Mouse (Mus musculus) adrenal gland, postnatal 4 days (tissue): ENCODE results near the gene Gm37240. TPM values are rescaled to one million over a fixed set of nuclear protein-coding genes. Genes with fewer than 3 reads are reported as not detected.

Experiments
- DNase-seq, 2 experiments: peaks; one replicate each; pipeline ENCODE4 v3.0.0; 2021 to 2022; ENCODE audit warnings: low spot score in 2 of 2, mixed read lengths in 2 of 2
- total RNA-seq, 2 experiments: library from RNA; stranded (reverse); gene quantifications; 2 replicates each; pipeline ENCODE4 v1.2.3; 2021

The Gm37240 gene
- total RNA-seq, 2 experiments from 2014 or later = 8.0 to 8.3 TPM

- DNase-seq = no peak
Measured at GRCm38 (mm10) chr3:85160816-85161215, 726.5 kb downstream of the Gm37240 start.

- DNase-seq = no peak
Measured at GRCm38 (mm10) chr3:85159631-85160030, 727.7 kb downstream of the Gm37240 start.

- DNase-seq = no peak
Measured at GRCm38 (mm10) chr3:85148816-85149215, 738.5 kb downstream of the Gm37240 start.

DNA sequence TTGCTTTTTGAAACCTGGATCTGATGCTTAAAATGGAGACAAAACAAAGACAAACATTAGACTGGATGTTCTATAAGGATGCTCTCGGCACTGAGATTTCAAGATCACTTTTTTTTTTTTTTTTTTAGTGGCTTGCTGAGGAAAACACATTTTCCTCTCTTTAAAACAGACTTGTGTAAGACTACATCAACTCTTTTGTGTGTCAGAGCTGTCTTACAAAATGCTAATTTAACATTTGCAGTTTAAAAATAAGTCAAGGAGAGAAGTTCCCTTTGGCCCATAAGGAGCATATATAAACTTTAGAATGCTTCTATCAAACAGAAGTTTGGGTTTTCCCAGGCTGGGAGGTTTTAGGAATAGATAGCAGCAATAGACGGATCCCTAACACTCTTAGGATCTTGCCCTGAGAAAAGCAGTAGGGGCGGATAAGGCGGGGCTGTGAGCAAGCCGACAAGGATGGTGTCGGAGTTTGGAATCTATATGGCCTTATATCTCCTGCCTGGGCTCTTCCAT lies 739.2 kb downstream of the Gm37240 start:
- no peak for DNase-seq

- DNase-seq = no peak
Measured at GRCm38 (mm10) chr3:85145568-85145967, 741.8 kb downstream of the Gm37240 start.

GRCm38 (mm10) chr3:85145076-85145475 lies 742.2 kb downstream of the Gm37240 start:
- DNase-seq = no peak

DNA sequence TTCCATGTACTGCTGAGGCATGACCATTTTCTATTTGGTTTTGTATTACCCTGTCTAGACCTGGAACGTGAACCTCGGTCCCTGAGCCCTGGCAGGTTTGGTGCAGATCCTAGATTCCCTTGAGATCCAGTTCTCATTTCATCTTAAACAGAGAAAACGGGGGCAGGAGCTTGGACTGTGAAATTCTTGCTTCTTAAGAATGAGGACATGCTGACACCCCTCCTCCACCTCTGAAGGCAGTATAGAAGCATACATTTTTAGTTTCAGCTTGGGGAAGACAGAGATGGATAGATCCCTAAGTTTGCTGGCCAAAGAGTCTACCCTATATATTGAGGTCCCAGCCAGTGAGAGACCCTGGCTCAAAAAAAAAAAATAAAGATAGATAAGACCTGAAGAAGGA lies 742.9 kb downstream of the Gm37240 start:
- no peak for DNase-seq

- DNase-seq = no peak
Measured at GRCm38 (mm10) chr3:85140488-85140887, 746.8 kb downstream of the Gm37240 start.

DNA sequence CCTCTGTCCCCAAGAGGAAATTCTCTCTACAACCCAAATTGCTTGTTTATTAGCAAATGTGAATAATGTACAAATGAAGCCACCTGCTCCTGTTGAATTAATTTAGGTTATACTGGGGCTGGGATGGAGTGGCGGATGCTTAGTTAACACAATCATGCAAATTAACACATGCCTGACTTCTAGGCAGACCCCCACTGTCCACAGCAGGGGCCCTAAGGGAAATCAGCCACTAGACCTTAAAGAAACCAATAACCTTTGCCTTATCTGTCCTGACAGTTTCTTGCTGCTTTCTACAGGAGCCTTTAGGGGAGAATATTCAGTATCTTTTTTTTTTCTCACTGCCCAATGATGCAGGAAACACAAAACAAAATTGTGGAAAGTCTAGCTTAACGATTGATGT lies 748.9 kb downstream of the Gm37240 start:
- DNase-seq = no peak

DNA sequence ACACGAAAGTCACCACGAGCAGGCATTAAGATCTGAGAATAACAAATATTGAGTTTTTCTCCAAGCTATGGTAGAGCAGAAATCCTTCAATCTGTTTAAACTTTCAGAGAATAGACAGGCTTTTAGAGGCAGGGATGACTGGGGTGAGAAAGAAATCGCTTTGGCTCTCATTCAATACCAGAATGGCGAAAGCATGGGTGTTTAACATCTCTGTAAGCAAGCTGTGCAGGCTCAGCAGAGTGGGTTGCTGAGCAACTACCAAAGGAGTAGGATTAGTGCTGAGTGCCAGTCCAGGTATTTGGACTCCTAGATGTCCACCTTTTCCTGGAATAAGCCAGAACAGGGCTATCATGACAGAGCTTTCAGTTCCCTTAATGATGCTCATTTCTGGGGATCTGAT lies 753.8 kb downstream of the Gm37240 start:
- DNase-seq = no peak

GRCm38 (mm10) chr3:85131878-85132277 lies 755.4 kb downstream of the Gm37240 start:
- no peak for DNase-seq

DNA sequence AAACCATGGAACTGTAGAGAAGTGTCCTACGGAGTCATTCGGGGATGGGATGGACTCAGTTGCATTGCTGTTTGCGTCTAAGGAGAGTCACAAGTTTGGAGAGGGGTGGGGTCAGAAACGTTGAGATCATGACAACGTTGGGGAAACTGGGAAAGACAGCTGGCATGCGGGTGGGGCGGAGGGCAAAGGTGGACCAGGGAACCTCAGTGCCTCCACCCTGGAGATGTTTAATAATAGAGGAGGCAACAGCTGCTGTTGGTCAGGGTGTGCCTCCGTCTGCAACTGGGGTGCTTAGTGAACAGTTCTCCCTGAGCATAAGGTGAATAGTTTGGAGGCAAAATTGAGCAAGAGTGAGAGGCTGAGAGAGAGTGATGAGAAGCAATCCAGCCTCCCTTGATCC lies 758.8 kb downstream of the Gm37240 start:
- DNase-seq = no peak

GRCm38 (mm10) chr3:85126970-85127369 lies 760.3 kb downstream of the Gm37240 start:
- DNase-seq = no peak

- no peak for DNase-seq
Measured at GRCm38 (mm10) chr3:85125471-85125870, 761.8 kb downstream of the Gm37240 start.

DNA sequence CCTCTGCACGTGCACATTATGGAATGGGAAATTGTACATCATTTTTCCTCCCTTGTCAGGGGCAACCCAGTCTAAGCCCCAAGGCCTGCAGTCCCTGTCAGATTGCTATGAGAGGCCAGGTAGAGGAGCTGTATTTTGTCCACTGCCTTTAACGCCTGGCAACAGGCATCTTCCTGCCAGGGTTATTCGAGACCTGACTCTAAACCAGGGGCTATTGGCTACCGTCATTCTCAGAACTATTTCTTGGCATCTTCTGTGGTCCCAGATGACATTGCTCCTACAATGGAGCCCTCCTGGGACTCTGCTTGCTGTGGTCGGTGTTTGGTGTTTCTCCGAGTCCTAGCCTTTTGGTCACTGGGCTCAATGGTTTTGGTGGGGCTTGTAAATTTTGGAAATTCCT lies 762.4 kb downstream of the Gm37240 start:
- no peak for DNase-seq

GRCm38 (mm10) chr3:85124410-85124809 lies 762.9 kb downstream of the Gm37240 start:
- no peak for DNase-seq

GRCm38 (mm10) chr3:85117702-85118101 lies 769.6 kb downstream of the Gm37240 start:
- DNase-seq = no peak

DNA sequence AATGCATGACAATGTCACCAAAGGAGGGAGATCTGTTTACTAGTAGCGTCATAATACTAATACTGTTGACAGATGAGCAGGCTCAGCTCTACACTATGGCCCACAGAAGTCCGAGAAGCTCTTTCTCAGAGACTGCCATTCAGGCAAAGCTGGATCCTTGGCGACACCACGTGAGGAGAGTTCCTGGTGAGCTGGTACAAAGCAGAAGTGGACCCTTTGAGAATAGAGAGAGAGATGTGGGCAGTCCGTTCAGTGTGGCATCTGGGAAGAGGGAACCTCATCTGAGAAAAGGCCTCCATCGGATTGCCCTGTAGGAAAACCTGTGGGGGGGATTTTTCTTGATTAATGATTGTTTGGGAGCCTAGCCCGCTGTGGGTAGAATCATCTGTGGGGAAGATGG lies 770.3 kb downstream of the Gm37240 start:
- DNase-seq = no peak

DNA sequence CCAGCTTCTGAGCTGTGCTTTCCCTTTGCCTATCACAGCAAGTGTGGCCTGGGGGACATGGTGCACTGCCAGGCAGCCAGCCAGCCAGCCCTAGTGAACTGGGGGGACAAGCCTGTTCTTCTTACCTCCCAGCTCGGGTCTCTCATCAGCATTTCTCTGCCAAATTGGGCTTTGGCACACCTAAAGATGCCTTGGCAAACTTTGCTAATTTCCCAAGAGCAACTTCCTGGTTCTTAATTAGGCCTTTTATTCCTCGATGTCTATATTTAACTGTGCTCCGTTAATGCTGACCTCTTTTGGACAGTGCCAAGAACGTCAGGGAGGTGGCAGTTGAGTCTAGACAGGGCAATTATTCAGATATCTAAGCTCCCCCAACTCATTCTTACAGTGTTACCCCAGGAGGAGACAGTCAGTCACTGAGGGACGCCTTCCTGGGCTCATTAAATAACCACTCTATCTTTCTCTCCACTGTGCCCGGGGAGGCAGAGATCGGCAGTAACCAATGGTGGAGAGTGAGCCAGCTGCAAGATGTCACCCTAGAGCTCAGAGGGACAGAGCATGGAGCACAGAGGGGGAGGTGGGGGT lies 771.3 kb downstream of the Gm37240 start:
- DNase-seq = no peak

DNA sequence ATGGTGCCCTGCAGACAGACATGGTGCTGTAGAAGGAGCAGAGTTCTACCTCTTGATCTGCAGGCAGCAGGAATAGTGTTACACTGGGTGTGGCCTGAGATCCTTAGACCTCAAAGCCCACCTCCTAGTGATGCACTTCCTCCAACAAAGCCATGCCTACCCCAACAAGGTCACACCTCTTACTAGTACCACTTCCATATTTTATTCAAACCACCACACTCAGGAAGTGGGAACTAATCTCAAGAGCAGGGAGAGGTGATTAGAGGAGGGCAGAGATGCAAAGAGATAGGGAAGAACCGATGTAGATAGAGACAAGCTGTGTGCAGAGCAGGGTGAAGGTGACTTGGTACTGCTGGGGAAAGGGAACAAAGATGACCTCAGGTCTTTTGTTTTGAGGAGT lies 773.8 kb downstream of the Gm37240 start:
- no peak for DNase-seq

GRCm38 (mm10) chr3:85110762-85111161 lies 776.6 kb downstream of the Gm37240 start:
- DNase-seq = no peak

DNA sequence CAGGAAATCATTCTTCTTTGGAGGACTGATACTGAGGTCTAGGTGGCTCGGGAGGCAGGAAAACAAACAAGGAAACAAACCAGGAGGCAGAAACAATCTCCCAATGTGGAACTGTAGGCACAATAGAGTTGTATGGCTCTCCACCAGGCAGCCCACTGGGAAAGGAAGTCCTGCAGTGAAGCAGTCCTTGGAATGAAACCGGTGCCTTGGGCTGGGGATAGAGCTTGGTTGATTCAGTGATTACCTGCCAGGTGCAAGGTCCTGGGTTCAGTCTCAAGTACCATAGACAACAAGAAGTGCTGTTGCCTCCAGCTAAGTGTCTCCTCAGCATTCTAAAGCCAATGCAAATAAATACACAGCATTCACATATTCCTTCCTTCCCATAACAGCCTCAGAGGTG lies 778.1 kb downstream of the Gm37240 start:
- DNase-seq = no peak

DNA sequence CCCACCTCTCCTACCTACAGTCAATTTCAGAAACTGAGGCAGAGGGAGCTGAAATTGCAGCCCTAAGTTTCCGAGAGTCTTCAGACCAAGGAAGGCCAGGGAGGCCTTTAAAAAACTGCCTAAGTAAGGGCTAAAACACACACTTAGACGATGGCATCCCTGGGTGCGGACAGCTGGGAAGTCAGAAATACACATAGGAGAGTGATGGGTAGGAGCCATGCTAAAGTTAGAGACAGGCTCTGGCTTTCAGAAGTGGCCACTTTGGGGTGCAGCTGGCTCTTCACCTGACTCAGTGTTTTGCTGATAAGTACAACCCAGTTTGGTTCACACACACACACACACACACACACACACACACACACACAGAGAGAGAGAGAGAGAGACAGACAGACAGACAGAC lies 778.9 kb downstream of the Gm37240 start:
- no peak for DNase-seq

- DNase-seq = no peak
Measured at GRCm38 (mm10) chr3:85106956-85107355, 780.4 kb downstream of the Gm37240 start.
